Mouse (Mus musculus) 3T3-L1 (cell line): ENCODE data around the gene Glt1d1.

Experiments
- DNase-seq: peaks from one replicate; pipeline ENCODE4 v3.0.0-alpha.2; 2015; ENCODE audit warnings: low read depth, low spot score

Glt1d1 gene

GRCm38 (mm10) chr5:127632167-127633145 is at the start of gene Glt1d1, which contains the start of gene Slc15a4:
Gene Glt1d1 (plus strand): TSS chr5:127632262.
Gene Slc15a4 (minus strand): TSS chr5:127632897.
- no peak for DNase-seq

DNA sequence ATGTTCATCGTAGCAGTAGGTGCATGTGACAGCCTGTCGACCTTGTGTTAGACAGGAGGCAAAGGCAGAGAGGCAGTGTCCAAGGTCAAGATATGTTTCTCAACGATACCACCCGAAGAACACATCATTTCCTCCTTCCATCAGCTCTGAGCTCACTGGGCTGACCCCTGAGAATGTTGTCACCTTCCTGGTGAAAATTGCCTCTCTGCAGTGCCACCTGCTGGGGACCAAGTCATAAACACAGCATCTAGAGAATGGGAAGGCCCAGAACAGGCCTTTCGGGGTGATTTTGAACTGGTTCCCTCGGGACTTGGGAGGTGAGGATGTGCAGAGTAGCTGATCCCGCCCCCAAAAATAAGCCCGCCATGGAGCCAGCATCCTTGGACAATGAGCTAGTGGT is 48.4 kb upstream of the Glt1d1 start:
- peak; percentile 22 for DNase-seq

- DNase-seq = peak; percentile 20
Measured at GRCm38 (mm10) chr5:127587854-127588253, 44.2 kb upstream of the Glt1d1 start.

GRCm38 (mm10) chr5:127592406-127592805 is 39.7 kb upstream of the Glt1d1 start:
- no peak for DNase-seq

GRCm38 (mm10) chr5:127592854-127593253 is 39.2 kb upstream of the Glt1d1 start:
- DNase-seq = peak; percentile 50

GRCm38 (mm10) chr5:127595676-127596075 is 36.4 kb upstream of the Glt1d1 start:
- DNase-seq = no peak

- DNase-seq = no peak
Measured at GRCm38 (mm10) chr5:127596862-127597261, 35.2 kb upstream of the Glt1d1 start.

- no peak for DNase-seq
Measured at GRCm38 (mm10) chr5:127602996-127603395, 29.1 kb upstream of the Glt1d1 start.

DNA sequence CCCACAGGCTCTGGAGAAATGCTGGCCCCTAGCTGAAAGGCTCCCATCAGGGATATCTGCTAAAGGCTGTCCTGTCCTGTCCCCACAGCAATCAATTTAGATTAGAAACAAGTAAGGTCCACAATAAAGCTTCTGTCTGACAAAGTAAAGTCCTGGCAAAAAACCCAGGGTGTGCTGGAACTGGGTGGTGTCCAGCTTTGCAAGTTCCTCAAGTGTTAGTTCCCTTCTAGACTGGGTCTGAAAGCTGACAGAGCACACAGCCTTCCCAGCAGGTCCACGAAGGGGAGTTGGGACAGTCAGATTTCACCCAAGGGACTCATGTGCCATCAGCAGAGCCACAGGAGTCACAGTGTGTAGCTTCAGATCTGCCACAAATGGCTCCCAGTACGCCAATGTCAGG is 24.6 kb upstream of the Glt1d1 start:
- DNase-seq = no peak

- no peak for DNase-seq
Measured at GRCm38 (mm10) chr5:127609191-127609714, 22.8 kb upstream of the Glt1d1 start.

- peak; percentile 88 for DNase-seq
Measured at GRCm38 (mm10) chr5:127610787-127611509, 21.1 kb upstream of the Glt1d1 start.

GRCm38 (mm10) chr5:127611881-127612280 is 20.2 kb upstream of the Glt1d1 start:
- DNase-seq = no peak

DNA sequence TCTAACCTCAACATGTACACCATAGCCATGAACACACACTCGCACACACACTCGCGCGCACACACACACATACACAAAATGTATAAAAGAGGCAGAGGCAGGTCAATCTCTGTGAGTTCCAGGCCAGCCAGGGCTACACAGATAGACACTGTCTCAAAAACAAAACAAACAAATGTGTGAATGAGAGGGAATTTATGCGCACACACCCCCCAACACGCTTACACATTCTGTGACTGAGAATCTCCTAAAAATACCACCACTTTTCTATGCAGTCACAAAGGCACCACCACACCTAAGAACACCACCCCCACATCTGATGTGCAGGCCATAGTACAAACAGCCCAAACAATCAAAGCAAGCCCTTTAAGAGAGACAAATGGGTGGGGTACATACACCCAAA is 19.7 kb upstream of the Glt1d1 start:
- DNase-seq = no peak

- DNase-seq = no peak
Measured at GRCm38 (mm10) chr5:127615459-127615858, 16.6 kb upstream of the Glt1d1 start.

- no peak for DNase-seq
Measured at GRCm38 (mm10) chr5:127616151-127616550, 15.9 kb upstream of the Glt1d1 start.

DNA sequence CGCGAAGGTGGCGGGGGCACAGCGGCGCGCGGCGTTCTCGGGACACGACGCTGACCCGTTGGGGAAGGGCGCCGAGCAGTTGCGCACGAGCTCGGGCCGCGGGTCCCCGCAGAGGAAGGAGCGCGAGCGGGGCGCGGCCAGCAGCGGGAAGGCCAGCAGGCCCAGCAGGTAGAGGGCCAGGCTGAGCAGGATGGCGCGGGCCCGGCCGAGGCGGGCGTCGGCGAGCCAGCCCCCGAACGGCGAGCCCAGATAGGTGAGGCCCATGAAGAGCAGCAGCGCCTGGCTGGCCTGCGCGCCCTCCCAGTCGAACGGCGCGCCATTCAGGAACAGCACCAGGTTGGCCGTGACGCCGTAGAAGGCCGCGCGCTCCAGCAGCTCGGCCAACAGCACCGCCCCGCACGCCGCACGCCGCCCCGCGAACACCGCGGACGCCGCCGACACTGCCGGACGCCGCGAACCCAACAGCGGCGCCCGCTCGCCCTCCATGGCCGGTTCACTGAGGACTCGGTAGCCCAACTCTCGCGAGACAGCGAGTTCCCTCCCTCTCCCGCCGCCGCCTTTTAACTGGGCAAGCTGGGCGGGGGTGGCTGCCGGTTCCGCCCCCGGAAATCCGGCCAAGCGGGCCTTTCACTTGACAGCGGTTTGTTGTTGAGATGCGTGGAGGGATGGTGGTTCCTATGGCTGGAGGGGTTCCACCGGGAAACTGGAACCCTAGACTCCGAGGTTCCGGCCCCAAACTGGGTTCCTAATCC is 15.0 kb upstream of the Glt1d1 start:
- DNase-seq = peak; percentile 97

- no peak for DNase-seq
Measured at GRCm38 (mm10) chr5:127618834-127619233, 13.2 kb upstream of the Glt1d1 start.

DNA sequence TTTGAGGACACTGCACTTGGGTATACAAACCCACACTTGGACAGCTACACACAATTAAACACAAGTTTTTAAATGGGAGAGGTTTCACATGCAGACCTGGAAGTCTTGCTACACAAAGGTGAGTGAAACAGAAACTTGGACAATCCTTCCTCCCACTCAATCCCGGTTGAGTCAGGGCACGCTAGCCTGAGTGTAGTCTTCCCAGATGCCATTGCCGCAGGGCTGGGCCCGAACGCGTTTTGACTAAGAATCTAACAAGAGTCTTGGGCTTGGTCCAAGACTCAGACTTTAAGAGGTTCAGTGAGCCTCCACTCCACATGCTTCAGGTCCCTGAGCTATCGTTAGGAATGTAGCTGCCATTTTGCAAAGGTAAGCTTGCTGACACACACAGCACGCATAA is 11.7 kb upstream of the Glt1d1 start:
- DNase-seq = no peak

DNA sequence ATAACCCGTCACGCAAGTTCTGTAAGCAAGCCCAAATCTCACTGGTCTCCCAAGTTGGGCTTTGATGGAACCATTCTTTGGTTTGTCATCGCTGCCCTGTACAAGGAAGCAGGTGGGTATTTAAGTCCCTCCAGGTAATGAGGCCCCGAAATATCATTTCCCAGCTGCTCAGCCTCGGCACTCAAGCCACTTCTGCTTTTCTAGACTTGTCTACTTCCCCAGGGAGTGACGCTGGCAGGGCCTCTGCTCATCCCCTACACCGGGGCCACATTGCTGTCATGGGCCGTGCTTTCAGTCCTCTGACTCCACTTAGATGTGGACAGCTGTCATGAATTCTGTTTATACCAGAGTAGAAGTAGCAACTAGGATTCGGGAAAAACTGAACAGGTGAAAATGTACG is 11.0 kb upstream of the Glt1d1 start:
- DNase-seq = no peak

GRCm38 (mm10) chr5:127624427-127625213 is 7.4 kb upstream of the Glt1d1 start:
- no peak for DNase-seq

- no peak for DNase-seq
Measured at GRCm38 (mm10) chr5:127627242-127627641, 4.8 kb upstream of the Glt1d1 start.
